Mouse (Mus musculus) granulocyte monocyte progenitor cell, adult 5-6 weeks (primary cell): ENCODE measurements at regions not wholly inside any gene's neighbourhood (a gene's known extent, or its start where the extent isn't known, plus 50 kb on each side); places are given as distances from the start of the nearest gene placed in this dataset.

Source experiments
- ATAC-seq: replicated peaks from 2 replicates; pipeline ENCODE4 v1.8.0; 2016; ENCODE audit warnings: mild to moderate bottlenecking, moderate TSS enrichment, inconsistent platforms; ENCODE audit not compliant: poor library complexity, severe bottlenecking

DNA sequence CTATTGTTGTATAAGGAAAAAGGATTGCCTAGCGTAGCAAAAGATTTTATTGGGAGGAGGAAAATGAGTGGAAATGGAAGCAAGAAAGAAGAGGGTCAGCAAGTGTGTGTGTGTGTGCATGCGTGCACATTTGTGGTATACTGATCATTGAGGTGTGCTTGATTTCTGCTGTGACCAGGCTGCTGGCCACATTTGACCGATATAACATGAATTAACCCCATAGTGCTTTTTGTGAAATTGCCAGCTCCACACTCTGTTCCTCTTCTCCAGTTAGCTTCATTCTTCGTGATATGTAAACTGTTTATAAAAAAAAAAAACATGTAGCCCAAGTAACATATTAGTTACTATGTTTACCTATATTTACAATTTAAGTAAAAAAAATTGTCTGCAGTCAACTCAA, 364.6 kb upstream of the Satb1 start:
- no peak for ATAC-seq

DNA sequence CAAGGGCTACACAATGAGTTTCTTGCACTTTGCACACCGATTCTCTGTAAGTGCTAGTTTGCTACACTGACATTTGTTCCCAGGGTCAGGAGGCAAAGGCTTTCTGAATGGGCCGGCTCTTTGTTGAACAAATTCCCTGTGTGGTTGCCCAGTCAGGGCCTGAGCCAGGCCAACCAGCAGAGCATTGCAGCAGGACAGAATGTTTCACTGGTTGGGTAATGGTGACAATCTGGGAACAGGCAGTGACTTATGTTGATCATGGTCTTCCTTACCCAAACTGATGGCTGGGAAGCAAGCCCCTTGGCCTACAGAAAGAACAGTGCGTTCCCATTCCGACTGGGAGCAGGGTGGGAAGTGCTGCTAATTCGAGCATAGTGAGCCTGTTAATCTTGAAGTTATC, 363.7 kb upstream of the Satb1 start:
- ATAC-seq: no peak

DNA sequence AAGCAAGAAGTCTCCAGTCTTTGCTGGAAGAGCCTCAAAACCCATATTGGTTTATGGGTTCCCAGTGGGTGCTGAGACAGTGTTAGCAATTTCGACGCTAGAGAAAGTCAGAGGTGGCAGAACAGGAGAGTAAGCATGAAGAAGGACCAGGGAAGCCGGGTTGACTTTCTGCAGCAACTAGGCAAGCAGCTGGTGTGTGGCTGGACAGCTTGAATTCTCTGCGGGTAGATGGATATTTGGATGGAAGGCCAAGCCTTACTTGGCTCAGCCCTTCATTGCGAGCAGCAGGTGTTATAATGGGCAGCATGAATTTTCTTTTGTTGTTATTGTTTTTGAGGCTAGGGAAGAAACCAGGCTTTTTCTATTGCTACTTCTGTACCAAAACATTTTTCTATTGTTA, 362.7 kb upstream of the Satb1 start:
- ATAC-seq: no peak

GRCm38 (mm10) chr17:52191064-52191682, 358.1 kb upstream of the Satb1 start:
- no peak for ATAC-seq

DNA sequence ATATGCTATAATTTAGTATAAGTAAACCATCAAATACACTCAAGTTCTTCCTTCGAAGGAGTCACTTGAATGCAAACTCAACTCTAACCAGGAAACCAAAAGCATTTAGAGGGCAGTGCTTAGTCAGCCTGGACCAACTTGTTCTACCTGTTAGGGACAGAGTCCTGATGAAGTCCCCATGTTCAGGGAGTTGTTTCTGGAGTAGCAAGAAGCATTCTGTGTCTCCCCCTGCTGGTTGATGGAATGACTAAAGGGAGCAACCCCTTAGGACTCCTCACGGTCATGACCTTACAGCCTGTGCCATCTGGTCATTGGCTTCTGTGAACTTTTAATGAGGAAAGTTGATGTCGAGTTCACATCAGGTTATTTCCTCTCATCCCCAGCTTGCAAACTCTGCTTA, 349.6 kb upstream of the Satb1 start:
- peak; percentile 93 for ATAC-seq

DNA sequence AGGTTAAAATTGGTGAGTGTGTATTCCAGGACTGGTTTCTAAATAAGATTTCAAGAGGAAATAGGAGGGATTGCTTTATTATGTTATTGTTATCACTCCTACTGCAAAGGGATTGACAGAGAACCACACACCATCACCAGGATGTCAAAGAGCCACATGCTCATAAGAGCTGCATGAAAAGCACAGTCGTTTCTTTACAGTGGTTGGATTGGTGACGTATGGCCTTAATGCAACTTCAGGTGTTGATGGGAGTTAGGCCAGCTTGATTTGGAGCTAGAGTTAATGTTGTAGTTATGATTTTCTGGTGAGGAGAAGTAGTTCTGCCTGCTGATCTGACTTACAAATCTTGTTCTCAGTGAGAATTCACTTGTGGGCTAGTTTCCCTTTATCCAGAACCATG, 344.9 kb upstream of the Satb1 start:
- ATAC-seq: no peak

DNA sequence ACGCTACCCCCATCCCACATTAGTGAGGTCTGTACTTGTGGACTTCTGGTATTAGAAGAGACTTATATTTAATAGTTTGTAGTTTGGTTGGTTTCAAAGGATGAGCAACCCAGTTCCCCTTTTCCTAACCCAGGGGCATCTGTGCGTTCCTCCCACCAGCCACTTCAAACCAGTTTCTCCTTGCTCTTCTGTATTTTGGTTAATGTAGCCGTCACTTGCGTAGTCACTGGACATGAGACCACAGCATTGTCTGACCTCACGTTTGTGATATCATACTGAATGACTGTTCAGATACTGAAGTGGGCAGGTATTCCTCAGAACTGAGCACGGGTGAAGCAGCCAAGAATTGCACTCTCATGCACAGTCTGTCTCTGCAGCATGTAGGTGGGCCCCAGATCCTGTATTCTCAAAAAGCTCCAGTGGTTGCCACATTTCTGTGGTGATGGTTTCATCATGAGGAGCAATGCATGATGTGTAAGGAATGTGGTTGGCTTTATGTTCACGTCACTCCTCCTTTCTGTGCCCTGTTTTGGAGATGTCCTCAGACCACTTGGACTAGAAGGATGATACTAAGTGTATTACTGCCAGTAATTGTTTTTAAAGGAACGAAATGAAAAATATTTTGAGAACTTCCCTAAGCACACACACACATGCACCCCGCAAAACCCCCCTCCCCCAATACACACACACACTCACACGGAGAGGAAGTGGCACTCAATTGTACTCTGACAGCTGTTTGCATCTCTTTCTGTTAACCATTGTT, 335.2 kb upstream of the Satb1 start:
- peak; percentile 94 for ATAC-seq

- no peak for ATAC-seq
Measured at GRCm38 (mm10) chr17:52167658-52168057, 334.6 kb upstream of the Satb1 start.

DNA sequence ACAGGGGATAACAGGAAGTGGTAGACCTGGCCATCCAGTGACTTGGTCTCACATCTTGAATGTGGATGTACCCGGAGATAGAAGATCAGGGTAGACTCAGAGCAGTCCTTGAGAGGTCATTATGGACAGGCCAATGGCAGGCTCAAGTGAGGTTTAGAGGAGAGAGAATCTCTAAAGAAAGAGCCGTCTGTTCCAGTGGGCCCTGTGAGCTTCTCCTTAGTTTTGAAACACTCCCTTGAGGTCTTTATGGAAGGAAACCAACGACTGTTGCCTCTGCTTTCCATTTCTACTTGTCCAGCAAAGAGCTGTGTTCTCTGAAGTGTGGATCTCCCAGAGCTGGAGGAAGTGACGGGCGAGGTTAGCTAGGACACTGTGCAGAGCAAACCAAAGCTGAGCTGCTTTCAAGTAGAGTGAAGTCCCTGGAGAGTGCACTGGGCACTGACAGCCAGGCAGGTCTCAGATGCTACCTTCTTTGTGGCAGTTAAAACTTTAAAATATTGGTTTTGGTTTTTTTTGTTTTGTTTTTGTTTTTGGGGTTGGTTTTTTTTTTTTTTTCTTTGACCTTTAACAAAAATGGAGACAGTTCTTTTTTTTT, 332.9 kb upstream of the Satb1 start:
- no peak for ATAC-seq

- peak; percentile 65 for ATAC-seq
Measured at GRCm38 (mm10) chr17:52162559-52163397, 329.7 kb upstream of the Satb1 start.

GRCm38 (mm10) chr17:52150496-52150895, 317.4 kb upstream of the Satb1 start:
- no peak for ATAC-seq

DNA sequence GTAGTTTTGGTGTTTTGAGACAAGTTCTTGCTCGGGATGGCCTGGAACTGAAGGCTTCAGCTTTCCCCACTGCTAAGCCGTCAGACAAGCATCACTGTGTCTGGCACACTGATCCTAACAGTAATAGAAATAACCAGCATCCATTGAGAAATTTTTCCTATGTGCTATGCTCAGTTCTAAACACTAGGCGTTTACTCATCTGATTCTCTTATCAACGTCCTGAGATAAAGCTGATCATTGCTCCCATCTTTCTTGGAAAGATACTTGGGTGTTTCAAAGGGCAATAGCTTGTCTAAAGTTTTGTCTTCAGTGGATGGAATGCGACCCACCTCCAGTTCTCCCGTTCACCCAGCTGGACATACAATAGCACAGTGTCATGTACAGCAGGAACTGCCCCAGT, 316.7 kb upstream of the Satb1 start:
- no peak for ATAC-seq

DNA sequence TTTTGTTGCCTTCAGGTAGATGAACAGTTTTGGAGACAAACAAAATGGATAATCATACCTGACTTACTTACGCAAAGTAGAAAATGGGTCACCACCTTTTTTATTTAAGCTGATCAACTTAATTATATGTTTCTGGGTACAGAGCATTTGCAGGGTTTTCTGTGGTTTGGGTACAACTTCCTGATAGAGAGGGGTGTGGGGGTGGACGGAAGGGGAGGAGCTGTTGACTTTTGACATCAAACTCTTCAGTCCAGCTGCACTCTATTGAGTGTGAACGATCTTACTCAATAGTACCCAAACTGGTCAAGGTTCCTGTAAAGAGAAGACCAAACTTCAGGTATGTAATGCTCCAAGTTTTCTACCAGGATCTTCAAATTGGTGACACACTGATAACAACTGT, 316.0 kb upstream of the Satb1 start:
- peak; percentile 94 for ATAC-seq

GRCm38 (mm10) chr17:52103891-52104290, 270.8 kb upstream of the Satb1 start:
- ATAC-seq: no peak

- ATAC-seq: no peak
Measured at GRCm38 (mm10) chr17:52085834-52086233, 252.7 kb upstream of the Satb1 start.

GRCm38 (mm10) chr17:52084455-52084854, 251.4 kb upstream of the Satb1 start:
- no peak for ATAC-seq

DNA sequence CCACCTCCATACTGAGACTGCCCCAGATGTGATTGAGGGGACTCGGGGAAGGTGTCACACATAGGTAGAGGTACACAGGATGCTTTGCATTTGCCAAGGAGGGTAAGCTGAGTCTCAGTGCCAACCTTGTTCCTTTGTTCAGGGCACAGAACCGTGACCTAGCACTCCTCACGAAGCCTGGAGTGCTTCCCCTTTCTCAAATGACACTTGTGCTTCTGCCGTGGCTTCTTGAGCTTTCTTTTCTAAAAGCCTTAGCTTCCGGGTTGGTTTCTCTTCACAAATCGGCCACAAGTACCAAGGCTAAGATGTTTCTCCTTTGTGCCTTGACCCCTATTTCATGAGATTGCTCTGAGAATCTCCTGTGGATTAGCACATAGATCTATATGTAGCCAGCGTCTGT, 246.2 kb upstream of the Satb1 start:
- peak; percentile 75 for ATAC-seq

- no peak for ATAC-seq
Measured at GRCm38 (mm10) chr17:52078496-52078895, 245.4 kb upstream of the Satb1 start.

DNA sequence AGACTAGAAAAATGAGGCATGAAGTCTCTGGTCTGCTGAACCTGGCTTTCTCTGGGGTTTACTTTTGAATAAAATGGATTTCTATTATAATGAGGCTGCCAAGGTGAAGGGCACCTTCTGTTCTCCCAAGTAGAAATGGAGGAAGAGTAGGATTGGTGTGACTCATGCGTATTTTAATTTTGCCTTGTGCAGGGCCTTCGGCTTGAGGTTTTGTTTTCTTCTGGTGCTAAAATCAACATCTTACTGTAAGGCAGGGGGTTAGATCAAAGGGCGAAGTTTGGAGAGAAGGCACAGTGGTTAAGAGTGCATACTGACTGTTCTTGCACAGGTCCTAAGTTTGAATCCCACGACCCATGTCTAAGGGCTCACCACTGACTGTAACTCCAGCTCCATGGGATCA, 244.9 kb upstream of the Satb1 start:
- no peak for ATAC-seq

- no peak for ATAC-seq
Measured at GRCm38 (mm10) chr17:52076746-52077145, 243.7 kb upstream of the Satb1 start.

- no peak for ATAC-seq
Measured at GRCm38 (mm10) chr17:52067721-52068120, 234.6 kb upstream of the Satb1 start.
